Mouse (Mus musculus) splenic B cell, adult 2 months (primary cell): ENCODE measurements at regions not wholly inside any gene's neighbourhood (a gene's known extent, or its start where the extent isn't known, plus 50 kb on each side); places are given as distances from the start of the nearest gene placed in this dataset.

ENCODE experiments used
- DNase-seq: peaks from one replicate; pipeline ENCODE4 v3.0.0-alpha.2; 2011; ENCODE audit warnings: low read depth, low spot score
- H3K27me3 ChIP-seq: 2 replicates; pipeline ENCODE4 v1.6.1; 2012; ENCODE audit warnings: mild to moderate bottlenecking, low read length, moderate library complexity, mixed read lengths; ENCODE audit not compliant: control insufficient read depth, poor library complexity, insufficient read depth, severe bottlenecking
- H3K36me3 ChIP-seq: 2 replicates; pipeline ENCODE4 v1.6.1; 2012; ENCODE audit warnings: mild to moderate bottlenecking, low read length, moderate library complexity, mixed read lengths; ENCODE audit not compliant: control insufficient read depth, poor library complexity, insufficient read depth, severe bottlenecking

GRCm38 (mm10) chr15:21836110-21836509 is 712.7 kb upstream of the Cdh18 start:
- H3K36me3 ChIP-seq: no peaks in the 10 kb centered on the region
- no peaks in the 10 kb centered on the region for H3K27me3 ChIP-seq
- no peak for DNase-seq

GRCm38 (mm10) chr15:21858540-21858939 is 690.3 kb upstream of the Cdh18 start:
- no peak for DNase-seq
- Histone ChIP-seq H3K36me3 (no peaks in the 10 kb centered on the region), H3K27me3 (no peaks in the 10 kb centered on the region)

GRCm38 (mm10) chr15:21885181-21885580 is 663.6 kb upstream of the Cdh18 start:
- Histone ChIP-seq H3K36me3 (no peaks in the 10 kb centered on the region), H3K27me3 (no peaks in the 10 kb centered on the region)
- DNase-seq: peak; percentile 0
